Mouse (Mus musculus) lung, adult 2 months (tissue): ENCODE measurements around the gene Ncl.

Source experiments
- CTCF ChIP-seq: fragments of 200-500 bp; IDR thresholded peaks from 2 replicates; pipeline ENCODE4 v1.5.1; 2011; ENCODE audit warnings: mild to moderate bottlenecking, low read length, control low read depth; ENCODE audit not compliant: insufficient read depth
- POLR2A ChIP-seq: fragments of 200-500 bp; IDR thresholded peaks from 2 replicates; pipeline ENCODE4 v1.6.1; 2011; ENCODE audit warnings: low read depth, mild to moderate bottlenecking, control low read depth, low read length, borderline replicate concordance; ENCODE audit errors: extremely low read depth

DNA sequence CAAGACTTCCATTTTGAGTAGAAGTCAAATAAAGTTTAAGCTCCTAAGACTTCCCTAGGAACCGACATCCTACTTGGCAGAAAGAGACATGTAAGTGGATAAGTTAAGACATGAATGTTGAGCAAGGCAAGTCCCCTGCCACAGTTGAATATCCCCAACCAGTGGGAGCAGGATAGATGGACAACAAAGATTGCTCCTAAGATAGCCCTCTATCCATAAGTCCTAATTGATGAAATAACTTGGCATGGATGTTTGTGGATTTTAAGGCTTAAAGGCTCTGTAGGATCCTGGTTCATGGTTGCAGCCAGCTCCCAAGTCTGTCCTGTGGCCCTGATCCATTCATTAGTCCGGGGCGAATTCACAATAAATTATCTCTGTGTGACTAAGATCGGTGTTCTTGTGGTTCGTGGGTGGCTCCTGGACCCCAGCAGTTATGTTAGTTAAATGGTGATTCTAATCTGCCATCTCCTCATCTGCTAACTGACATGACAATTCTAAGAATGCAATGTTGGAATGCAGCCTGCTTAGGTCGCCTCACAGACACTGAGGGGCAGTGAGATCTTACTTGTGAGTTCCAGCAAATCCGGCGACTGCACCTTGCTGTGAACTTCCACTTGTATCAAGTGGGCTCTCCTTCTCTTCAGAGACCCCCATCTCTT is 41.0 kb upstream of the Ncl start:
- TF ChIP-seq POLR2A (no peak), CTCF (no peak)
